Mouse (Mus musculus) stomach, postnatal 0 days (tissue): ENCODE data around the gene Txndc2. TPM values are rescaled to one million over a fixed set of nuclear protein-coding genes. Genes with fewer than 3 reads are reported as not detected.

ENCODE experiments used
- ATAC-seq: fragments of 200-750 bp; cut with Nextera tagmentation; 2 replicates; pipeline ENCODE4 v1.8.0; 2017; ENCODE audit not compliant: low FRiP score, low TSS enrichment
- DNase-seq: peaks from one replicate; pipeline ENCODE4 v3.0.0-alpha.2; 2016; ENCODE audit warnings: low spot score
- H3K27ac ChIP-seq: fragments of 300-500 bp; sonication (generic); replicated peaks from 2 replicates; pipeline ENCODE4 v1.5.1; 2014; ENCODE audit warnings: mild to moderate bottlenecking, control low read depth
- H3K27me3 ChIP-seq: fragments of 300-500 bp; sonication (generic); 2 replicates; pipeline ENCODE4 v1.6.1; 2014; ENCODE audit warnings: low read length; ENCODE audit not compliant: control insufficient read depth, insufficient read depth
- H3K36me3 ChIP-seq: fragments of 300-500 bp; sonication (generic); 2 replicates; pipeline ENCODE4 v1.6.1; 2014; ENCODE audit warnings: low read length, mixed read lengths; ENCODE audit not compliant: control insufficient read depth, insufficient read depth
- H3K4me1 ChIP-seq: fragments of 300-500 bp; sonication (generic); replicated peaks from 2 replicates; pipeline ENCODE4 v1.6.1; 2014; ENCODE audit warnings: antibody characterized with exemption; ENCODE audit not compliant: control insufficient read depth, insufficient read depth
- H3K4me2 ChIP-seq: fragments of 300-500 bp; sonication (generic); replicated peaks from 2 replicates; pipeline ENCODE4 v1.6.1; 2014; ENCODE audit warnings: low read depth, mild to moderate bottlenecking, control low read depth, moderate library complexity
- H3K4me3 ChIP-seq: fragments of 300-500 bp; sonication (generic); 2 replicates; pipeline ENCODE4 v1.5.1; 2014; ENCODE audit warnings: low read depth, low read length, control low read depth
- H3K9ac ChIP-seq: fragments of 300-500 bp; sonication (generic); 2 replicates; pipeline ENCODE4 v1.6.1; 2014; ENCODE audit warnings: mild to moderate bottlenecking, low read length, control low read depth, mixed read lengths
- H3K9me3 ChIP-seq: fragments of 300-500 bp; sonication (generic); 2 replicates; pipeline ENCODE4 v1.6.1; 2016; ENCODE audit warnings: low read length; ENCODE audit not compliant: control insufficient read depth
- CTCF ChIP-seq: IDR thresholded peaks from 2 replicates; pipeline ENCODE4 v1.5.1; 2016; ENCODE audit warnings: antibody characterized with exemption, low read depth, mild to moderate bottlenecking, moderate library complexity
- EP300 ChIP-seq: optimal IDR thresholded peaks from 2 replicates; pipeline ENCODE3; 2016; ENCODE audit warnings: antibody characterized with exemption
- WGBS: fragments of 180-500 bp; shearing (Covaris S2); extraction: QIAGEN DNeasy Blood & Tissue Kit; methylation state at CpG from one replicate; pipeline ENCODE4 v1.1.7; 2014; 5-methylcytosine and 5-hydroxymethylcytosine counted together
- polyA plus RNA-seq: library from polyadenylated mRNA; unstranded; fragments of >200 nt; fragmentation: Nextera tagmentation; extraction: Ambion mirVana; gene quantifications from 2 replicates; pipeline ENCODE4 v1.2.1, GENCODE M21; 2015

Txndc2 gene
- polyA plus RNA-seq, 1 experiment from 2014 or later, result not detected

- Histone ChIP-seq H3K36me3 (no peaks in the 10 kb centered on the region), H3K4me1 (no peaks in the 10 kb centered on the region), H3K9ac (no peak overlapping the region), H3K4me3 (no peak overlapping the region), H3K9me3 (no peaks in the 10 kb centered on the region), H3K4me2 (no peak overlapping the region), H3K27ac (no peak overlapping the region), H3K27me3 (no peaks in the 10 kb centered on the region)
- DNase-seq, result no peak
- WGBS, result 84% methylated on average over 4 of the region's 4 CpGs
- TF ChIP-seq EP300, result no peak
- no peak for TF ChIP-seq CTCF
- ATAC-seq, result no peak
Measured at GRCm38 (mm10) chr17:65669061-65669460, 27.1 kb upstream of the Txndc2 start.

DNA sequence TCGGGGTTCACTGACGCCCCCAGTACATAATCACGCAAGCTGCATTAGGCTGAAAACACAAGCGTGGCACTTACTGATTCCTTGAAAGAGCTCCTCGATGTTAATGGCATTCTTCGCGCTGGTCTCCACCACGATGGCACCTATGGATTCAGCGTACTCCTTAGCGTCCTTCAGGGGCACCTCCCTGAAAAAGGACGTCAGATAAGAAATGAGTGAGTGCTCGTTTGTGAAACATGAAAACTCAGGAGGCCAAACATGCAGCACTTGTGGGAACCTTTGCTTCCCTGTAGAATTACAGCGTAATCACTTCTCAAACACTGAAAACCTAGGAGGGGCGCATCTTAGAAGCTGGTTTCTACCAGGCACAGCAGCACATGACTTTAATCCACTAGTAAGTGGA is 25.8 kb upstream of the Txndc2 start:
- H3K9me3 ChIP-seq, result no peaks in the 10 kb centered on the region
- no peaks in the 10 kb centered on the region for H3K27me3 ChIP-seq
- H3K27ac ChIP-seq, result 0 out of 2 replicates have a peak overlapping the region, but pooled peaks have one; percentile 56
- no peak for TF ChIP-seq CTCF
- no peak for TF ChIP-seq EP300
- WGBS, result 70% methylated on average over 14 of the region's 14 CpGs
- H3K36me3 ChIP-seq, result no peaks in the 10 kb centered on the region
- H3K4me1 ChIP-seq, result no peaks in the 10 kb centered on the region
- no peak overlapping the region for H3K4me3 ChIP-seq
- DNase-seq (peak; percentile 38), ATAC-seq (peak; percentile 36; the same call in 1 of the 2 replicates)
- no peak overlapping the region for H3K4me2 ChIP-seq
- no peak overlapping the region for H3K9ac ChIP-seq

GRCm38 (mm10) chr17:65666388-65667161 is 24.6 kb upstream of the Txndc2 start:
- no peak overlapping the region for H3K4me3 ChIP-seq
- H3K9ac ChIP-seq, result no peak overlapping the region
- H3K27me3 ChIP-seq, result no peaks in the 10 kb centered on the region
- H3K36me3 ChIP-seq, result no peaks in the 10 kb centered on the region
- H3K27ac ChIP-seq, result peak overlapping the region; percentile 79
- ATAC-seq (peak; percentile 71), DNase-seq (peak; percentile 53)
- no peaks in the 10 kb centered on the region for H3K9me3 ChIP-seq
- no peaks in the 10 kb centered on the region for H3K4me1 ChIP-seq
- no peak for TF ChIP-seq CTCF
- TF ChIP-seq EP300, result no peak
- H3K4me2 ChIP-seq, result no peak overlapping the region
- 49% methylated on average over 17 of the region's 17 CpGs for WGBS

- Histone ChIP-seq H3K4me3 (no peak overlapping the region), H3K27me3 (no peaks in the 10 kb centered on the region), H3K9ac (no peak overlapping the region), H3K4me1 (no peaks in the 10 kb centered on the region), H3K4me2 (no peak overlapping the region), H3K27ac (peak overlapping the region; percentile 79), H3K9me3 (no peaks in the 10 kb centered on the region), H3K36me3 (no peaks in the 10 kb centered on the region)
- no peak for TF ChIP-seq EP300
- TF ChIP-seq CTCF, result no peak
- ATAC-seq (peak; percentile 68), DNase-seq (peak; percentile 46)
- WGBS, result 66% methylated on average over 12 of the region's 12 CpGs
Measured at GRCm38 (mm10) chr17:65665786-65666387, 23.9 kb upstream of the Txndc2 start.

GRCm38 (mm10) chr17:65663329-65664078 is 21.5 kb upstream of the Txndc2 start:
- no peaks in the 10 kb centered on the region for H3K4me1 ChIP-seq
- no peak overlapping the region; the same call in 1 of the 2 replicates for H3K4me2 ChIP-seq
- 60% methylated on average over 14 of the region's 14 CpGs for WGBS
- DNase-seq (peak; percentile 75), ATAC-seq (peak; percentile 83)
- H3K27me3 ChIP-seq, result no peaks in the 10 kb centered on the region
- no peak overlapping the region for H3K9ac ChIP-seq
- H3K27ac ChIP-seq, result peak overlapping the region; percentile 56
- H3K36me3 ChIP-seq, result no peaks in the 10 kb centered on the region
- TF ChIP-seq CTCF, result no peak
- H3K9me3 ChIP-seq, result no peaks in the 10 kb centered on the region
- H3K4me3 ChIP-seq, result no peak overlapping the region

DNA sequence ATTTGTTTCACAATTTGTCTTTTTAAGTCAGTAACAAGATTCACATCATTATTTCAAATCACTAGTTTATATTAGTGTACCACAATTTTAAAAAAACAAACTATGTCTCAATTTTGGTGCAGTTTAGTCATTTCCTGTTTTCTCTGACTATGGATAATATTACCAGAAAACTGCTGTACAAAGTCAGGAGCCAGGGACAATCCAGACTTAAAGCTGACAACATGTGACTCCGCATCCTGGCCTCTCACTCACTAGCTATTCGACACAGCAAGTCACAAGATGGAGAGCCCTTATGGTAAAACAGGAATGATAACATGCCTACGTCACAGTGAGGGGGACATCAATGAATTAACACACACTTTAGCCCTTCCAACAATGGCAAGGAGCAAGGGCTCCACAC is 20.7 kb upstream of the Txndc2 start:
- Histone ChIP-seq H3K4me1 (no peaks in the 10 kb centered on the region), H3K27ac (no peak overlapping the region; the same call in 1 of the 2 replicates), H3K4me2 (no peak overlapping the region), H3K4me3 (no peak overlapping the region), H3K36me3 (no peaks in the 10 kb centered on the region), H3K9me3 (no peaks in the 10 kb centered on the region), H3K9ac (no peak overlapping the region), H3K27me3 (no peaks in the 10 kb centered on the region)
- TF ChIP-seq CTCF (no peak), EP300 (no peak)
- no peak for ATAC-seq
- DNase-seq, result no peak
- 68% methylated on average over 3 of the region's 3 CpGs for WGBS
